Mouse (Mus musculus) CH12.LX (cell line): ENCODE measurements around the gene Usp30. TPM values are rescaled to one million over a fixed set of nuclear protein-coding genes. Genes with fewer than 3 reads are reported as not detected.

Source experiments
- DNase-seq: peaks from one replicate; pipeline ENCODE4 v3.0.0-alpha.2; 2013; ENCODE audit errors: extremely low read depth
- H3K27ac ChIP-seq: 2 replicates; pipeline ENCODE4 v1.5.1; 2012; ENCODE audit warnings: low read depth, mild to moderate bottlenecking, control low read depth, moderate library complexity; ENCODE audit not compliant: insufficient read depth
- H3K27me3 ChIP-seq: replicated peaks from 2 replicates; pipeline ENCODE3; 2012; ENCODE audit warnings: inconsistent platforms
- H3K36me3 ChIP-seq, 2 experiments: replicated peaks in 1 of 2; 2 replicates each; pipeline versions ENCODE3 to v1.6.1; 2012; ENCODE audit warnings: inconsistent platforms in 1 of 2, low read length in 1 of 2, mild to moderate bottlenecking in 1 of 2, mixed read lengths in 1 of 2, moderate library complexity in 1 of 2; ENCODE audit not compliant: control insufficient read depth in 1 of 2, insufficient read depth in 1 of 2
- H3K4me1 ChIP-seq, 2 experiments: 2 replicates each; pipeline ENCODE4 v1.6.1; 2012; ENCODE audit warnings: inconsistent platforms in 1 of 2, moderate library complexity in 1 of 2; ENCODE audit not compliant: insufficient read depth in 2 of 2, control insufficient read depth in 1 of 2
- H3K4me2 ChIP-seq: 2 replicates; pipeline ENCODE4 v1.6.1; 2012; ENCODE audit warnings: low read depth, mild to moderate bottlenecking, control low read depth; ENCODE audit not compliant: poor library complexity, insufficient read depth, severe bottlenecking
- H3K4me3 ChIP-seq, 3 experiments: fragments of 150-350 bp in 1 of 3; sonication (generic) in 1 of 3; replicated peaks in 1 of 3; 2 replicates each; pipeline versions ENCODE3 to v1.5.1; 2011 to 2012; ENCODE audit warnings: low read depth in 2 of 3, low read length in 2 of 3, mild to moderate bottlenecking in 2 of 3, moderate library complexity in 2 of 3, control low read depth in 1 of 3, improper control_type of control experiment in 1 of 3, inconsistent platforms in 1 of 3, mixed read lengths in 1 of 3; ENCODE audit not compliant: poor library complexity in 1 of 3
- H3K79me2 ChIP-seq: replicated peaks from 2 replicates; pipeline ENCODE4 v1.6.1; 2012; ENCODE audit warnings: mild to moderate bottlenecking, moderate library complexity; ENCODE audit not compliant: control insufficient read depth, poor library complexity, insufficient read depth, severe bottlenecking; ENCODE audit errors: extremely low read depth
- H3K9ac ChIP-seq: 2 replicates; pipeline ENCODE4 v1.6.1; 2012; ENCODE audit warnings: low read depth, mild to moderate bottlenecking, control low read depth, moderate library complexity; ENCODE audit not compliant: insufficient read depth
- H3K9me3 ChIP-seq: replicated peaks from 2 replicates; pipeline ENCODE3; 2012; ENCODE audit warnings: low read length, inconsistent platforms, mixed read lengths
- BHLHE40 ChIP-seq: IDR thresholded peaks from 2 replicates; pipeline ENCODE4 v1.6.1; 2011; ENCODE audit warnings: mild to moderate bottlenecking, low read depth, low read length, improper control_type of control experiment
- CTCF ChIP-seq, 2 experiments: IDR thresholded peaks in 1 of 2; conservative IDR thresholded peaks in 1 of 2; 2 replicates each; pipeline ENCODE4 v1.5.1; 2011 to 2012; ENCODE audit warnings: low read depth in 2 of 2, low read length in 2 of 2, improper control_type of control experiment in 1 of 2, inconsistent platforms in 1 of 2, mild to moderate bottlenecking in 1 of 2, moderate library complexity in 1 of 2
- E2F4 ChIP-seq: IDR thresholded peaks from 2 replicates; pipeline ENCODE4 v1.6.1; 2011; ENCODE audit warnings: low read depth, low read length, improper control_type of control experiment; ENCODE audit not compliant: insufficient replicate concordance
- ELF1 ChIP-seq: IDR thresholded peaks from 2 replicates; pipeline ENCODE4 v1.6.1; 2014; ENCODE audit warnings: low read depth, mild to moderate bottlenecking, inconsistent platforms, low read length, improper control_type of control experiment
- HCFC1 ChIP-seq: IDR thresholded peaks from 2 replicates; pipeline ENCODE4 v1.6.1; 2012; ENCODE audit warnings: low read depth, mild to moderate bottlenecking, inconsistent platforms, low read length, improper control_type of control experiment
- IRF4 ChIP-seq: IDR thresholded peaks from 2 replicates; pipeline ENCODE4 v1.6.1; 2014; ENCODE audit warnings: low read depth, mild to moderate bottlenecking, inconsistent platforms, low read length, improper control_type of control experiment
- JUN ChIP-seq: IDR thresholded peaks from 2 replicates; pipeline ENCODE4 v1.6.1; 2011; ENCODE audit warnings: low read depth, mild to moderate bottlenecking, low read length, improper control_type of control experiment, moderate library complexity; ENCODE audit not compliant: insufficient read depth
- KAT2A ChIP-seq: IDR thresholded peaks from 2 replicates; pipeline ENCODE4 v1.6.1; 2012; ENCODE audit warnings: low read length, improper control_type of control experiment, inconsistent platforms; ENCODE audit not compliant: insufficient replicate concordance
- MAFK ChIP-seq: IDR thresholded peaks from 2 replicates; pipeline ENCODE4 v1.6.1; 2011; ENCODE audit warnings: low read length, improper control_type of control experiment; ENCODE audit not compliant: insufficient replicate concordance
- PAX5 ChIP-seq: IDR thresholded peaks from 2 replicates; pipeline ENCODE4 v1.6.1; 2012; ENCODE audit warnings: low read length, inconsistent platforms, mixed read lengths
- POLR2A ChIP-seq: IDR thresholded peaks from 2 replicates; pipeline ENCODE4 v1.6.1; 2011; ENCODE audit warnings: low read depth, mild to moderate bottlenecking, improper control_type of control experiment, low read length
- POLR2AphosphoS2 ChIP-seq: IDR thresholded peaks from 2 replicates; pipeline ENCODE4 v1.6.1; 2011; ENCODE audit warnings: low read depth, low read length, improper control_type of control experiment
- RCOR1 ChIP-seq: conservative IDR thresholded peaks from 2 replicates; pipeline ENCODE4 v1.6.1; 2012; ENCODE audit warnings: low read depth, mild to moderate bottlenecking, inconsistent platforms, low read length, improper control_type of control experiment
- SMC3 ChIP-seq: IDR thresholded peaks from 2 replicates; pipeline ENCODE4 v1.6.1; 2011; ENCODE audit warnings: low read depth, low read length, improper control_type of control experiment
- UBTF ChIP-seq: IDR thresholded peaks from 2 replicates; pipeline ENCODE4 v1.6.1; 2012; ENCODE audit warnings: low read depth, mild to moderate bottlenecking, inconsistent platforms, low read length, improper control_type of control experiment, moderate library complexity
- USF2 ChIP-seq: conservative IDR thresholded peaks from 2 replicates; pipeline ENCODE4 v1.6.1; 2011; ENCODE audit warnings: low read depth, low read length, improper control_type of control experiment
- ZC3H11A ChIP-seq: IDR thresholded peaks from 2 replicates; pipeline ENCODE4 v1.6.1; 2012; ENCODE audit warnings: low read depth, mild to moderate bottlenecking, inconsistent platforms, low read length, improper control_type of control experiment
- ZMIZ1 ChIP-seq: IDR thresholded peaks from 2 replicates; pipeline ENCODE4 v1.6.1; 2012; ENCODE audit warnings: low read depth, mild to moderate bottlenecking, inconsistent platforms, low read length, improper control_type of control experiment
- ZNF384 ChIP-seq: IDR thresholded peaks from 2 replicates; pipeline ENCODE4 v1.6.1; 2012; ENCODE audit warnings: low read depth, low read length, improper control_type of control experiment, inconsistent platforms
- dilution Hi-C: fragments of 300-500 bp; cut with MboI; formaldehyde crosslinking; loops from 2 replicates; pipeline ENCODE4 v1.14.3; 2020; ENCODE audit warnings: low sequenced_read_pairs; ENCODE audit not compliant: extremely low pct_unique_long_range_greater_than_20kb, extremely low pct_ligation_motif_present
- in situ Hi-C: fragments of 300-500 bp; cut with MboI; formaldehyde crosslinking; loops from 3 replicates; pipeline ENCODE4 v1.14.3; 2019; ENCODE audit warnings: low sequenced_read_pairs, low pct_ligation_motif_present, low pct_unique_long_range_greater_than_20kb, mixed read lengths
- polyA plus RNA-seq: library from polyadenylated mRNA; unstranded; fragments of >175 nt; gene quantifications from 2 replicates; pipeline ENCODE4 v1.2.1, GENCODE M21; 2012; ENCODE audit warnings: low read depth; ENCODE audit not compliant: insufficient read length
- total RNA-seq, 2 experiments: library from RNA; depleted of rRNA; stranded (reverse); fragments of 300-350 nt in 1 of 2; fragments of >200 nt in 1 of 2; gene quantifications; 2 replicates each; pipeline ENCODE4 v1.2.3; 2012 to 2014

The Usp30 gene
- total and polyA plus RNA-seq, 3 experiments: 13.0 to 15.5 (median 14.5) TPM

DNA sequence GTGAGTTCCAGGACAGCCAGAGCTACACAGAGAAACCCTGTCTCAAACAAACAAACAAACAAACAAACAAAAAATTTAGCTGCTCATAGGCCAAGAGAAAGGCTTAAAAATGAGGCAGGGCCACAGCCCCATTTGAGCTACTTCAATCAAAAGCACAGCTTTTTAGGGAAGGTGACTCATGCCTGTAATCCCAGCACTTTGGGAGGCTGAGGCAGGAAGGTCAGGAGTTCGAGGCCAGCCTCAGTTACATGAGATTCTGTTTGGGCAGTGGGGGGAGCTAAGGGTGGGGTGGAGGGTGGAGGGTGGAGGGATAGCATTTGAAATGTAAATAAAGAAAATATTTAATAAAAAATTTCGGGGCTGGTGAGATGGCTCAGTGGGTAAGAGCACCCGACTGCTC, 107.7 kb downstream of the Usp30 start:
- Histone ChIP-seq H3K36me3 (no peaks in the 10 kb centered on the region), H3K4me3 (no peak overlapping the region), H3K9ac (no peak overlapping the region), H3K79me2 (no peaks in the 10 kb centered on the region)
- peak; percentile 32 for DNase-seq
- no peak for TF ChIP-seq ZMIZ1
- no peak for TF ChIP-seq ZC3H11A
- TF ChIP-seq PAX5: no peak
- no peak for TF ChIP-seq USF2
- TF ChIP-seq ZNF384: no peak
- TF ChIP-seq HCFC1: no peak
- TF ChIP-seq POLR2A: no peak
- no peak for TF ChIP-seq ELF1
- TF ChIP-seq IRF4: no peak
- no peak for TF ChIP-seq POLR2AphosphoS2
- no peak for TF ChIP-seq JUN
- no peak for TF ChIP-seq E2F4
- no peak for TF ChIP-seq MAFK
- no peak for TF ChIP-seq CTCF (conservative IDR thresholded peaks at IDR 0.05 in 1 of 2, IDR thresholded peaks at IDR 0.05 in 1 of 2; ENCODE audit: low read depth in 2 of 2, low read length in 2 of 2)
- TF ChIP-seq RCOR1: no peak
- TF ChIP-seq BHLHE40: no peak
- TF ChIP-seq UBTF: no peak
- TF ChIP-seq, all 38 proteins: peak for 0
- no peak overlapping the region for H3K27ac ChIP-seq
- in situ Hi-C loops (no loop called here), dilution Hi-C loops (no loop called here)
- H3K27me3 ChIP-seq: no peaks in the 10 kb centered on the region
- no peaks in the 10 kb centered on the region for H3K9me3 ChIP-seq
- H3K4me1 ChIP-seq: peaks cover 0 to 12% of the 10 kb centered on the region in 2 experiments; a peak in 2 of 4 replicates
- no peak overlapping the region for H3K4me2 ChIP-seq

- Histone ChIP-seq H3K4me2 (no peak overlapping the region), H3K36me3 (no peaks in the 10 kb centered on the region), H3K4me3 (no peak overlapping the region), H3K9ac (no peak overlapping the region), H3K27ac (no peak overlapping the region), H3K79me2 (no peaks in the 10 kb centered on the region), H3K27me3 (no peaks in the 10 kb centered on the region), H3K9me3 (peaks cover 2% of the 10 kb centered on the region), H3K4me1 (peaks cover 0 to 12% of the 10 kb centered on the region in 2 experiments; a peak in 2 of 4 replicates)
- dilution Hi-C loops: no loop called here
- in situ Hi-C loops: no loop called here
- no peak for DNase-seq
- peak in 1 of 2 experiments; percentile 34; a peak in 1 of 4 replicates for TF ChIP-seq CTCF (conservative IDR thresholded peaks at IDR 0.05 in 1 of 2, IDR thresholded peaks at IDR 0.05 in 1 of 2; ENCODE audit: low read depth in 2 of 2, low read length in 2 of 2)
- TF ChIP-seq PAX5: no peak
- no peak for TF ChIP-seq KAT2A
- no peak for TF ChIP-seq SMC3
Observed at GRCm38 (mm10) chr5:114173458-114173857, 108.2 kb downstream of the Usp30 start.
